Mouse (Mus musculus): ENCODE results near the gene Cdc5l. TPM values are rescaled to one million over a fixed set of nuclear protein-coding genes. Genes with fewer than 3 reads are reported as not detected.

Gene Cdc5l
- polyA plus RNA-seq, 1 experiment = 9.8 TPM

- H3K4me1 ChIP-seq (ENCODE audit: control insufficient read depth, insufficient read depth, low read length) = no peaks in the 10 kb centered on the region
- no peaks in the 10 kb centered on the region; the same call in 1 of the 2 replicates for H3K36me3 ChIP-seq (ENCODE audit: control insufficient read depth, insufficient read depth, low read length)
Observed at GRCm38 (mm10) chr17:45403207-45403606, 30.3 kb downstream of the Cdc5l start.

DNA sequence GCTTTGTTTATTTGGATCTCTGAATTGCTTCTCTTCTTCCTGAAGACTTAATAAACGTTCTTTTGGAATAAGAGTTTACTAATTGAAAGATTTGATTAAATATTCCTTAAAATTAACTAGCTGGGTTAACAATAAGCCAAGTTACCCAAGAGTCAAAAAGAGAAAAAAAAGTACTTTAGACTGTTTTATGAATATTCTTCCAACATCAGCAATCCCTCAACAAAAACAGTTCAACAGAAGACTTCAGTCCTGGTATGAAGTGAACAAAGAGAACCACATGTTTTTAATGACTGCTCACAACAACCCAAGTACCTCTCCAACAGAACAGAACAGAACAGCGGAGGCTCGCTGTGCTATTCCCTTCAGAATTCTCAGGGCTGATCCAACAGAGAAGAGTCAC lies 30.9 kb downstream of the Cdc5l start:
- Histone ChIP-seq H3K27me3 (ENCODE audit: control insufficient read depth, insufficient read depth, low read length) (no peaks in the 10 kb centered on the region), H3K27ac (ENCODE audit: control insufficient read depth, insufficient read depth, low read depth, low read length) (no peak overlapping the region), H3K4me3 (ENCODE audit: control insufficient read depth, low read depth, low read length) (no peak overlapping the region), H3K36me3 (ENCODE audit: control insufficient read depth, insufficient read depth, low read length) (no peaks in the 10 kb centered on the region; the same call in 1 of the 2 replicates), H3K4me1 (ENCODE audit: control insufficient read depth, insufficient read depth, low read length) (no peaks in the 10 kb centered on the region)
- TF ChIP-seq POLR2A (IDR thresholded peaks at IDR 0.05; ENCODE audit: control insufficient read depth, low read depth, low read length) = no peak
- no peak for TF ChIP-seq CTCF (IDR thresholded peaks at IDR 0.05; ENCODE audit: control insufficient read depth, insufficient read depth, insufficient replicate concordance, low read depth, low read length)

More at GRCm38 (mm10) chr17:45403207-45403606, 30.3 kb downstream of the Cdc5l start:
- Histone ChIP-seq H3K27ac (ENCODE audit: control insufficient read depth, insufficient read depth, low read depth, low read length) (no peak overlapping the region), H3K27me3 (ENCODE audit: control insufficient read depth, insufficient read depth, low read length) (no peaks in the 10 kb centered on the region), H3K4me3 (ENCODE audit: control insufficient read depth, low read depth, low read length) (no peak overlapping the region)
- no peak for TF ChIP-seq POLR2A (IDR thresholded peaks at IDR 0.05; ENCODE audit: control insufficient read depth, low read depth, low read length)
- TF ChIP-seq CTCF (IDR thresholded peaks at IDR 0.05; ENCODE audit: control insufficient read depth, insufficient read depth, insufficient replicate concordance, low read depth, low read length) = no peak

DNA sequence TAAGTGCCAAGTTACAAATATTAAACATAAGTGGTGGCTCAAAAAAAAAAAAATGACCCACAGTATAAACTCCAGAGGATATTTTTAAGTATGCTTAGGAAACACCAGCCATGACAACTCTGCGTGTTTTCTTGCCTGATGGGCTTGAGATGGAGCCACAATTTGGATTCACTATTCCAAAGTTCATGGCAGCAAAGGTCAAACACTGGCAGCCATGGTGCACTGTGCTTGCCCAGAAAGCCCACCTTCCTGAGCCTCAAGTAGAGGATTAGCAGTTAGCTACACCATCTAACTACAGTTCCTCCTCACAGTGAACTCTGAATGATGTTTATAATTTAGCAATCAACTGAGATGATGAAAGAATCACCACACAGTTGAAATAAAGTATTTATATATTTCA lies 31.4 kb downstream of the Cdc5l start:
- no peaks in the 10 kb centered on the region for H3K27me3 ChIP-seq (ENCODE audit: control insufficient read depth, insufficient read depth, low read length)
- H3K36me3 ChIP-seq (ENCODE audit: control insufficient read depth, insufficient read depth, low read length) = no peaks in the 10 kb centered on the region; the same call in 1 of the 2 replicates
- no peak for TF ChIP-seq POLR2A (IDR thresholded peaks at IDR 0.05; ENCODE audit: control insufficient read depth, low read depth, low read length)
- TF ChIP-seq CTCF (IDR thresholded peaks at IDR 0.05; ENCODE audit: control insufficient read depth, insufficient read depth, insufficient replicate concordance, low read depth, low read length) = no peak
- H3K4me1 ChIP-seq (ENCODE audit: control insufficient read depth, insufficient read depth, low read length) = no peaks in the 10 kb centered on the region
- no peak overlapping the region for H3K27ac ChIP-seq (ENCODE audit: control insufficient read depth, insufficient read depth, low read depth, low read length)
- no peak overlapping the region for H3K4me3 ChIP-seq (ENCODE audit: control insufficient read depth, low read depth, low read length)

DNA sequence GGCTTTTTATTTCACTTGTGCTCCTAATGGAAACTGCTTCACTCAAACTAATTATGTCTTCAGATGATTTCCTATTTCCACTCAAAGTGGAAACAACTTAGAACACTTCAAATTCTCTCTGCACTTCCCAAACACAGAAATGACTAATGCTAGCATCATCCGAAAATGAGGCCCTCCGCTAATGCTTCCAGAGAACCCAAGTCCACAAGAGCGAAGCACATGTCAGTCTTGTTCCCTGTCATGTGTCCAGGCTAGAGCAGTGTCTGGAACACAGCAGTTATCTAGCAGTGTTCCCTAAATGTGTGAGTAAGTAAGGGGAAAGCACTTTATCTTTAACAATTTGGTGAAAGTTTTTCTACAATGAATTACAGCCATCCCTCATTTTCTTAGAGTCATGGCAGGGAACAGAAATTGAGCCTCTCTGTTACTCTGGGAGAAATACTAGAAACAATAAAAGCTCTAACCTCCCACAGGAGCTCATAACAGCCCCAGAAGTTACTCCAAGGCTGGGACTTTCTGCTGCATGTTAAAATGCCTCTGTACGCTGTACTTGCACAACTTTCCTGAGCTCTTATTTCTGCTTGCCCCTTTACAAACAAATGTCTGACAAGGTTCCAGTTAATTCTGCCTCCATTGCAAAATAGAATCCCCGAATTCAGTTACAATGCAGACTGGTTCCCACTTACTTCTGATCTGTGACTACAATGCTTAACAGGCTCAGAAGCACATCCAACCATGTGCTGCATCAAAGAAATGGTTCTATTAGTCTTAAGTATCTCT lies 32.2 kb downstream of the Cdc5l start:
- Histone ChIP-seq H3K27ac (ENCODE audit: control insufficient read depth, insufficient read depth, low read depth, low read length) (no peak overlapping the region), H3K27me3 (ENCODE audit: control insufficient read depth, insufficient read depth, low read length) (no peaks in the 10 kb centered on the region), H3K4me1 (ENCODE audit: control insufficient read depth, insufficient read depth, low read length) (no peaks in the 10 kb centered on the region), H3K4me3 (ENCODE audit: control insufficient read depth, low read depth, low read length) (no peak overlapping the region), H3K36me3 (ENCODE audit: control insufficient read depth, insufficient read depth, low read length) (no peaks in the 10 kb centered on the region; the same call in 1 of the 2 replicates)
- no peak for TF ChIP-seq POLR2A (IDR thresholded peaks at IDR 0.05; ENCODE audit: control insufficient read depth, low read depth, low read length)
- no peak for TF ChIP-seq CTCF (IDR thresholded peaks at IDR 0.05; ENCODE audit: control insufficient read depth, insufficient read depth, insufficient replicate concordance, low read depth, low read length)

- H3K4me1 ChIP-seq (ENCODE audit: control insufficient read depth, insufficient read depth, low read length) = no peaks in the 10 kb centered on the region
Observed at GRCm38 (mm10) chr17:45398021-45398420, 35.5 kb downstream of the Cdc5l start.

DNA sequence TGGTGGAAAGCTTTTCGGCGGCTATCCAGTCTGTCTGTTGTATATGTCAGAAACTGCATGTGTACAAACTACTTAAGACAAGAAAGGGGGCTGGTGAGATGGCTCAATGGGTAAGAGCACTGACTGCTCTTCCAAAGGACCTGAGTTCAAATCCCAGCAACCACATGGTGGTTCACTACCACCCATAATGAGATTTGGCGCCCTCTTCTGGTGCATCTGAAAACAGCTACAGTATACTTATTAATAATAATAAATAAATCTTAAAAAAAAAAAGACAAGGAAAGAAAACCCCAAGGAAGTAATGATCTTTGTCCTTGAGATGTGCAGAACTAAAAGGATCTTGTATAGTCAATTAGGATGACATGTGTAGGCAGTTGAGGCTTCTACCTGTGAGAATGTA lies 36.0 kb downstream of the Cdc5l start:
- Histone ChIP-seq H3K36me3 (ENCODE audit: control insufficient read depth, insufficient read depth, low read length) (no peaks in the 10 kb centered on the region; the same call in 1 of the 2 replicates), H3K4me1 (ENCODE audit: control insufficient read depth, insufficient read depth, low read length) (no peaks in the 10 kb centered on the region), H3K4me3 (ENCODE audit: control insufficient read depth, low read depth, low read length) (no peak overlapping the region), H3K27me3 (ENCODE audit: control insufficient read depth, insufficient read depth, low read length) (no peaks in the 10 kb centered on the region), H3K27ac (ENCODE audit: control insufficient read depth, insufficient read depth, low read depth, low read length) (no peak overlapping the region)
- TF ChIP-seq POLR2A (IDR thresholded peaks at IDR 0.05; ENCODE audit: control insufficient read depth, low read depth, low read length) (no peak), CTCF (IDR thresholded peaks at IDR 0.05; ENCODE audit: control insufficient read depth, insufficient read depth, insufficient replicate concordance, low read depth, low read length) (no peak)

More at GRCm38 (mm10) chr17:45398021-45398420, 35.5 kb downstream of the Cdc5l start:
- H3K4me3 ChIP-seq (ENCODE audit: control insufficient read depth, low read depth, low read length) = no peak overlapping the region
- H3K27ac ChIP-seq (ENCODE audit: control insufficient read depth, insufficient read depth, low read depth, low read length) = no peak overlapping the region
- H3K27me3 ChIP-seq (ENCODE audit: control insufficient read depth, insufficient read depth, low read length) = no peaks in the 10 kb centered on the region
- no peak for TF ChIP-seq POLR2A (IDR thresholded peaks at IDR 0.05; ENCODE audit: control insufficient read depth, low read depth, low read length)
- TF ChIP-seq CTCF (IDR thresholded peaks at IDR 0.05; ENCODE audit: control insufficient read depth, insufficient read depth, insufficient replicate concordance, low read depth, low read length) = no peak
- H3K36me3 ChIP-seq (ENCODE audit: control insufficient read depth, insufficient read depth, low read length) = no peaks in the 10 kb centered on the region; the same call in 1 of the 2 replicates

DNA sequence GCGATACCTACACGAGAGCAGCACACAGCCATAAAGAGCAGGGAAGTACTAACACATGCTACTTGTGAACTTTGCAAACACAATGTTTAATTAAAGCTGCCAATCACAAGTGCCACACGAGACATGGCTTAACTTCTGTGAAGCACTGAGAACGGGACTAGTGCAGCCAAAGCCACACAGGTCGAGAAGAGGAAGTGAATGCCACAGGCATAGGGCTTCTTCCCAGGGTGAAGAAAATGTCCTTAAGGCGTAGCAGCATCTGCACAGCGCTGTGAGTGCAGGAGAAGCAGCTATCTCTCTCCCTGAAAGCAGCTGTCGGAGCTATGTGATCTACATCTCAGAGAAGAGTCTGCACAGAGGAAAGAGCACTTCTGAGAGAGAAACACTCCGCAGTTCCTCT lies 38.9 kb downstream of the Cdc5l start:
- Histone ChIP-seq H3K36me3 (ENCODE audit: control insufficient read depth, insufficient read depth, low read length) (no peaks in the 10 kb centered on the region; the same call in 1 of the 2 replicates), H3K27me3 (ENCODE audit: control insufficient read depth, insufficient read depth, low read length) (no peaks in the 10 kb centered on the region), H3K4me1 (ENCODE audit: control insufficient read depth, insufficient read depth, low read length) (no peaks in the 10 kb centered on the region), H3K4me3 (ENCODE audit: control insufficient read depth, low read depth, low read length) (no peak overlapping the region), H3K27ac (ENCODE audit: control insufficient read depth, insufficient read depth, low read depth, low read length) (no peak overlapping the region)
- no peak for TF ChIP-seq POLR2A (IDR thresholded peaks at IDR 0.05; ENCODE audit: control insufficient read depth, low read depth, low read length)
- TF ChIP-seq CTCF (IDR thresholded peaks at IDR 0.05; ENCODE audit: control insufficient read depth, insufficient read depth, insufficient replicate concordance, low read depth, low read length) = no peak
